Mouse (Mus musculus) testis, adult 2 months (tissue): ENCODE data around the gene Ahrr. TPM values are rescaled to one million over a fixed set of nuclear protein-coding genes. Genes with fewer than 3 reads are reported as not detected.

Experiments
- H3K27ac ChIP-seq: fragments of 200-500 bp; 2 replicates; pipeline ENCODE4 v1.5.1; 2012; ENCODE audit warnings: low read depth, low read length; ENCODE audit not compliant: control insufficient read depth, insufficient read depth
- H3K27me3 ChIP-seq: fragments of 200-500 bp; 2 replicates; pipeline ENCODE4 v1.6.1; 2012; ENCODE audit warnings: mild to moderate bottlenecking, low read length, moderate library complexity; ENCODE audit not compliant: control insufficient read depth, insufficient read depth
- H3K36me3 ChIP-seq: fragments of 200-500 bp; 2 replicates; pipeline ENCODE4 v1.6.1; 2012; ENCODE audit warnings: mild to moderate bottlenecking, low read length; ENCODE audit not compliant: control insufficient read depth, insufficient read depth
- H3K4me1 ChIP-seq: fragments of 200-500 bp; 2 replicates; pipeline ENCODE4 v1.6.1; 2012; ENCODE audit warnings: low read length; ENCODE audit not compliant: control insufficient read depth, insufficient read depth
- H3K4me3 ChIP-seq: fragments of 200-500 bp; 2 replicates; pipeline ENCODE4 v1.5.1; 2012; ENCODE audit warnings: low read depth, mild to moderate bottlenecking, low read length, moderate library complexity, mixed read lengths; ENCODE audit not compliant: control insufficient read depth
- CTCF ChIP-seq: fragments of 200-500 bp; IDR thresholded peaks from 2 replicates; pipeline ENCODE4 v1.5.1; 2012; ENCODE audit warnings: low read depth, mild to moderate bottlenecking, inconsistent platforms, low read length, moderate library complexity; ENCODE audit not compliant: control insufficient read depth, insufficient read depth, insufficient replicate concordance
- POLR2A ChIP-seq: fragments of 200-500 bp; IDR thresholded peaks from 2 replicates; pipeline ENCODE4 v1.6.1; 2012; ENCODE audit warnings: low read depth, mild to moderate bottlenecking, inconsistent platforms, low read length, moderate library complexity; ENCODE audit not compliant: control insufficient read depth
- polyA plus RNA-seq: library from polyadenylated mRNA; depleted of rRNA; stranded (reverse); fragments of >200 nt; gene quantifications from 2 replicates; pipeline ENCODE4 v1.2.3, GENCODE M21; 2012

Ahrr gene
- polyA plus RNA-seq, 1 experiment, result 0.46 TPM

GRCm38 (mm10) chr13:74282299-74282698, 9.8 kb downstream of the Ahrr start:
- TF ChIP-seq POLR2A (no peak), CTCF (no peak)
- no peak overlapping the region for H3K4me3 ChIP-seq
- H3K4me1 ChIP-seq, result no peaks in the 10 kb centered on the region
- no peaks in the 10 kb centered on the region for H3K36me3 ChIP-seq
- no peaks in the 10 kb centered on the region for H3K27me3 ChIP-seq
- H3K27ac ChIP-seq, result no peak overlapping the region

GRCm38 (mm10) chr13:74275726-74276125, 16.4 kb downstream of the Ahrr start:
- H3K27me3 ChIP-seq, result no peaks in the 10 kb centered on the region
- TF ChIP-seq POLR2A, result no peak
- TF ChIP-seq CTCF, result no peak
- H3K36me3 ChIP-seq, result no peaks in the 10 kb centered on the region

DNA sequence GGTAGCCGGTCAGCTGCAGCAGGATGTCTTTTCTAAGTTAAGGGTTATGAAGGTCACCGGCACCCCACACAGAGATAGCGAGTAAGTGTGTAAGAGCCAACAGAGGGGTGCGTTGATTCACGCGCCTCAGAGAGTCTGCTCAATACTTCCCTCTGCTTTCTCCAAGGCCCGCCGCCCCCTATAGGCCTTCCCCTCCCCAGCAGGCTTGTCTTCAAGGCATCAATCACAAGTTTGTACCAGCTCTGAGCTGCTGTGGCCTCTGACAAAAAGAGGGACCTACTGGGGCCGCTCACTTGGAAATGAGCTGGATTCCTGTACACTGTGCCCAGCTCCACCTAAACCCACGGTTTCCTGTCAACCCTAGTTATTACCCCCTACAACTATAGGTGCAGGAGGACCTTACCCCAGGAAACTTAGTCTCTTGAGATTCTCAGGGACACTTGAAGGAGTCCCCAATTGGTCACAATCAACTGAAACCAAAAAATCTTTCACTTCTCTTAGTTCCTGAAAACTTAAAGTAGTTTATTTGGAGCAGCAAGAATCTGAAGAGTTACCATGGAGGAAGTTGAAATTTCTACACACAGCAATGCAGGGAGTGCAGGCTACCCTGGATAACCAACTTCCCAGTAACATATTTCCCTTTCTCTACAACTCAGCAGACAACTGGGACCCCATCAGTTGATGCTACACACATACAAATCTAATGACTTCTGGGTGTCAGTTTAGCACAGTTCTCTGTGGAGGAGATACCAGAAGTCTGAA, 31.7 kb downstream of the Ahrr start:
- H3K4me1 ChIP-seq, result peaks cover 10% of the 10 kb centered on the region
- H3K36me3 ChIP-seq, result no peaks in the 10 kb centered on the region
- no peak overlapping the region for H3K27ac ChIP-seq

More at GRCm38 (mm10) chr13:74275726-74276125, 16.4 kb downstream of the Ahrr start:
- H3K4me3 ChIP-seq, result no peak overlapping the region
- no peaks in the 10 kb centered on the region for H3K4me1 ChIP-seq
- H3K27ac ChIP-seq, result no peak overlapping the region

DNA sequence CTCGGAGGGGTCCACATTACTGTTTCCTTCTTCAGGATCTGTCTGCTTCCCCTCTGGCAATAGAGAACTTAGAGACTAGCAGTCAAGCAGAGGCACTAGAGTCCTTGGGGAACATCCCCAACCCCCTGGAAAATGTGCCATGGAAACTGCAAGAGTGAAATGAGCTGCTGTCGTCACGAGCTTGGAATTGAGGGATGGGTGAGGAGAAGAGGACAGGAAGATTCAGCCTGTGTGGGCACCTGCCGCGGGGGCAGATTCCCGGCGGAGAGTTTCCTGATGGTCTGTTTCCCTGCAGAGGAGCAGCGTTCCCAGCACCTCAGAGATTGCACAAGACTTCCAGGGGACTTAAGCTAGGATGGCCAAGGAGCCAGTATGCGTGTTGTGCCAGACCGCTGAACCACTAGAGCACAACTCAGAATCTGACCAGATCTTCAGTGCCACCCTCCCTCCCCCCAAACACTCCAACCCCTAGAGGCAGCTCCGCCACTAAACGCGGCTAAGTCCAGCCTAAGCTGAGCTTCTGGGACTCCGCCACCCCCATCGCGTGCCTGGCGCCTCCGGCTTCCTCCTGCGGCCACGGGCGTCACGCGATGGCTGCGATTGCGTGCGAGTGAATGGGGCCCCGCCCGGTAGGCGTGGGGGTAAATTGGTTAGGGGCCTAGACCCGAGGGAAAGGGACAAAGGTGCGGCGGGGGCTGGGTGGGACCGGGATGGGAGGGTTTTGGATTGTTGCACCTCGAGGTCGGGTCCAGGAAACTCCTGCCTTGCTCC, 32.5 kb downstream of the Ahrr start:
- Histone ChIP-seq H3K4me1 (peaks cover 10% of the 10 kb centered on the region), H3K36me3 (no peaks in the 10 kb centered on the region), H3K27ac (no peak overlapping the region), H3K4me3 (peak overlapping the region; percentile 43), H3K27me3 (no peaks in the 10 kb centered on the region)
- TF ChIP-seq POLR2A (no peak), CTCF (no peak)

More for the DNA sequence above, 31.7 kb downstream of the Ahrr start:
- no peak for TF ChIP-seq CTCF
- TF ChIP-seq POLR2A, result no peak
- H3K4me3 ChIP-seq, result peak overlapping the region; percentile 43
- no peaks in the 10 kb centered on the region for H3K27me3 ChIP-seq

GRCm38 (mm10) chr13:74246494-74246893, 45.6 kb downstream of the Ahrr start:
- Histone ChIP-seq H3K4me1 (peaks cover 6% of the 10 kb centered on the region), H3K27ac (no peak overlapping the region), H3K36me3 (no peaks in the 10 kb centered on the region), H3K4me3 (no peak overlapping the region), H3K27me3 (no peaks in the 10 kb centered on the region)
- TF ChIP-seq POLR2A (no peak), CTCF (no peak)

- Histone ChIP-seq H3K4me3 (peak overlapping the region; percentile 83), H3K36me3 (no peaks in the 10 kb centered on the region), H3K27me3 (no peaks in the 10 kb centered on the region), H3K27ac (peak overlapping the region; percentile 82), H3K4me1 (peaks cover 6% of the 10 kb centered on the region)
- no peak for TF ChIP-seq CTCF
- TF ChIP-seq POLR2A, result no peak
Observed at GRCm38 (mm10) chr13:74245899-74246231, 46.3 kb downstream of the Ahrr start.

DNA sequence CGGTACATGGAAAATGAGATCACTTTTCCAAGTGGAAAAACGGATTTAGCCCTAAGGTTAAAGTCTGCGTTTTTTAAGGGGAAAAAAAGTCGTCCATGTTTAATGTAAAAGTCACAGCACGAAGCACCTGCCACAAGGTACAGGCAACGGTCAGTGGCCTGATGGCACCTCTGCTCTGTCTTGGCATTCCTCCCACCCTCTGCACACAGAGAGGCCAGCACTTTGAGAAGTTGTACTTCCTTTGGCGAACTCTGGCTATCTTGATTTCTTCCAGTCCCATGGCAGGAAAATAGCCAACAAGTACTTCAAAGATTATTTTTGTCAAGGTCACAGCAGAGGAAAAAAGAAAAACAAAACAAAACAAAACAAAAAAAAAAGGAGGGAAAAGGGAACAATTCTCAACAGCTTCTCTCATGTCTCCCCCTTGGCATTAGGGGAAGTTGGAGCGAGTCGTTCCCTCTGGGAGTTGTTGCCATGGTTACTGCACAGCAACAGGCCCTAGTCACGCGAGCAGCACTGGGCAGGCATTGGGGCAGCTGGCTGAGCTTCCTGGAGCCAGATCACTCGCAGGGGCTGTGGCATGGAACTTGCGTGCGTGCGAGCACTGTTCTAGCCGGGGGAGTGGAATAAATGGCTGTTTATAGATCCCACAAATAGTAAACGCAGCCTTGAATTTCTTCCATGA, 46.8 kb downstream of the Ahrr start:
- peak overlapping the region; percentile 83 for H3K4me3 ChIP-seq
- peaks cover 6% of the 10 kb centered on the region for H3K4me1 ChIP-seq
- TF ChIP-seq POLR2A (peak; percentile 80; the same call in 1 of the 2 replicates), CTCF (no peak)
- no peaks in the 10 kb centered on the region for H3K27me3 ChIP-seq
- H3K27ac ChIP-seq, result peak overlapping the region; percentile 82
- H3K36me3 ChIP-seq, result no peaks in the 10 kb centered on the region
